Mouse (Mus musculus) kidney, embryonic 15.5 days (tissue): ENCODE results near the gene Vmn1r230. TPM values are rescaled to one million over a fixed set of nuclear protein-coding genes. Genes with fewer than 3 reads are reported as not detected.

Experiments used
- ATAC-seq: fragments of 200-750 bp; cut with Nextera tagmentation; replicated peaks from 2 replicates; pipeline ENCODE4 v1.8.0; 2017; ENCODE audit warnings: moderate TSS enrichment; ENCODE audit not compliant: low FRiP score
- H3K27ac ChIP-seq: fragments of 300-500 bp; sonication (generic); 2 replicates; pipeline ENCODE4 v1.5.1; 2015; ENCODE audit warnings: mild to moderate bottlenecking, inconsistent platforms
- H3K27me3 ChIP-seq: fragments of 300-500 bp; sonication (generic); 2 replicates; pipeline ENCODE4 v1.6.1; 2015; ENCODE audit warnings: inconsistent platforms
- H3K36me3 ChIP-seq: fragments of 300-500 bp; sonication (generic); 2 replicates; pipeline ENCODE4 v1.6.1; 2015; ENCODE audit warnings: inconsistent platforms
- H3K4me1 ChIP-seq: fragments of 300-500 bp; sonication (generic); 2 replicates; pipeline ENCODE4 v1.6.1; 2015; ENCODE audit warnings: inconsistent platforms
- H3K4me2 ChIP-seq: fragments of 300-500 bp; sonication (generic); 2 replicates; pipeline ENCODE4 v1.6.1; 2015; ENCODE audit warnings: moderate library complexity, mild to moderate bottlenecking, inconsistent platforms
- H3K4me3 ChIP-seq: fragments of 300-500 bp; sonication (generic); replicated peaks from 2 replicates; pipeline ENCODE4 v1.5.1; 2015; ENCODE audit warnings: mild to moderate bottlenecking, inconsistent platforms
- H3K9ac ChIP-seq: fragments of 300-500 bp; sonication (generic); 2 replicates; pipeline ENCODE4 v1.6.1; 2015; ENCODE audit warnings: mild to moderate bottlenecking, inconsistent platforms
- H3K9me3 ChIP-seq: fragments of 300-500 bp; sonication (generic); replicated peaks from 2 replicates; pipeline ENCODE4 v1.6.1; 2016; ENCODE audit warnings: inconsistent platforms
- WGBS: fragments of 180-500 bp; shearing (Covaris S2); methylation state at CpG from one replicate; pipeline ENCODE4 v1.1.7; 2015; ENCODE audit warnings: mixed read lengths; 5-methylcytosine and 5-hydroxymethylcytosine counted together
- polyA plus RNA-seq: library from polyadenylated mRNA; unstranded; fragments of >200 nt; fragmentation: Nextera tagmentation; extraction: Ambion mirVana; gene quantifications from 2 replicates; pipeline ENCODE4 v1.2.1, GENCODE M21; 2015

Gene Vmn1r230
- polyA plus RNA-seq = not detected in 2 replicates

DNA sequence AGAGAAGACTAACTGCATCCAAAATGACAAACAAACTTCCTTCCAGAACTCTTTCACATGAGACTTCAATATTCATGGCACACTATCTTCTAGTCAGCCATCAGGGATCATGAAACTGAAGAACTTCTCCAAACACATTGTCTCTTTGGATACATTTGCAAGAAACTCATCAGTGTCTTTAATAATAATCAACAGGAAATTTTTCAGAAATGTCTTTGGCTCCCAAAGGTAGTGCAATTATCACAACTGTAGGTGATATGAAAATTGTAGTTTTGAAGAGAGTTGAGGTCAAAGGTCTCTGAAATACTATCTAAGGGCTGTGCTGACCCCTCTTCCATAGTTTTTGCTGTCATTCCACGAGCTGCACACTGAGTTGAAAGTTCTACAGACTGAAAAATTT lies at the start of gene Vmn1r230:
Gene Vmn1r230, plus strand, starts transcription at position 301 of the 400 bp plus-strand sequence.
- Histone ChIP-seq H3K36me3 (no peaks in the 10 kb centered on the region), H3K9ac (no peak within 1 kb of the TSS), H3K27ac (no peak within 1 kb of the TSS), H3K27me3 (no peaks in the 10 kb centered on the region), H3K4me2 (no peak within 1 kb of the TSS), H3K9me3 (no peaks in the 10 kb centered on the region), H3K4me1 (no peaks in the 10 kb centered on the region), H3K4me3 (no peak within 1 kb of the TSS)
- ATAC-seq = no peak
- 5% methylated on average over 1 of the region's 1 CpGs for WGBS

DNA sequence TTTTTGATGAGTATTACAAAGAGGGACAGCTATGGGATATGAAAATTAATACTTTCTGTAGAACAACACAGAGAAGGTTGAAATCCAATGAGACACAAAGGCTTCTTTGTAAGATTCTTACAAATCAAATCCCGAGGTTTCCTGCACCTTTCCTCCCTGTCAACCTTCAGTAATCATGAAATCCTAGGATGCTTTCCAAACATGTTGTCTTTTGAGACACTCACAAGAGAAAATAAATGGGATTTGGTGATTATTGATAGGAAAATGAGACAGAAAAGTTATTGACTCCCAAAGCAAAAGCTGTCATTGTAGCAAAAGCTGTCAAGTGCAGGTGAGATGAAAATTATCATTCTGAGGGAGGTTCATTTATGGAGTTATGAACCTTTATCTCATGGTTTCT lies 29.0 kb upstream of the Vmn1r230 start, which contains the start of gene Vmn1r229:
Gene Vmn1r229, plus strand, starts transcription at position 301 of the 400 bp plus-strand sequence.
- H3K9ac ChIP-seq = no peak within 1 kb of the TSS
- no peak within 1 kb of the TSS for H3K4me2 ChIP-seq
- 42% methylated on average over 1 of the region's 1 CpGs for WGBS
- H3K27ac ChIP-seq = no peak within 1 kb of the TSS
- H3K27me3 ChIP-seq = no peaks in the 10 kb centered on the region
- H3K4me1 ChIP-seq = no peaks in the 10 kb centered on the region
- H3K36me3 ChIP-seq = no peaks in the 10 kb centered on the region
- ATAC-seq = no peak
- no peak within 1 kb of the TSS for H3K4me3 ChIP-seq
- no peaks in the 10 kb centered on the region for H3K9me3 ChIP-seq

Other genes with a start within 250 kb of the Vmn1r230 start
- gene Vmn2r110, start 244.0 kb upstream of the Vmn1r230 start, polyA plus RNA-seq = 0.01 and 0.03 TPM in 2 replicates
- gene Fpr-rs3, start 215.6 kb upstream of the Vmn1r230 start, polyA plus RNA-seq = not detected in 2 replicates
- gene Vmn1r226, start 157.6 kb upstream of the Vmn1r230 start, polyA plus RNA-seq = not detected in 2 replicates
- not detected in 2 replicates for gene Vmn1r227, start 110.6 kb upstream of the Vmn1r230 start, polyA plus RNA-seq
- gene Vmn1r228, start 54.3 kb upstream of the Vmn1r230 start, polyA plus RNA-seq = not detected in 2 replicates
- not detected in 2 replicates for gene Vmn1r229, start 28.9 kb upstream of the Vmn1r230 start, polyA plus RNA-seq
- gene Vmn1r231, start 64.6 kb downstream of the Vmn1r230 start, polyA plus RNA-seq = not detected in 2 replicates
- not detected in 2 replicates for gene Vmn1r232, start 79.3 kb downstream of the Vmn1r230 start, polyA plus RNA-seq
- 397 and 432 TPM in 2 replicates for gene Ppp2r1a, start 104.9 kb downstream of the Vmn1r230 start, polyA plus RNA-seq
- not detected in 2 replicates for gene Vmn1r233, start 156.0 kb downstream of the Vmn1r230 start, polyA plus RNA-seq
- gene Zfp160, start 168.5 kb downstream of the Vmn1r230 start, polyA plus RNA-seq = 14.9 and 15.8 TPM in 2 replicates